Mouse (Mus musculus) activated CD4-positive, CD25-positive, alpha-beta regulatory T cell, adult 9 weeks (primary cell): ENCODE data around the gene Ice1. TPM values are rescaled to one million over a fixed set of nuclear protein-coding genes. Genes with fewer than 3 reads are reported as not detected.

Source experiments
- polyA plus RNA-seq: library from polyadenylated mRNA; unstranded; fragments of 100-300 nt; shearing (Covaris generic); gene quantifications from one replicate; pipeline ENCODE4 v1.2.1, GENCODE M21; 2017

The Ice1 gene
- 10.2 TPM for polyA plus RNA-seq

GRCm38 (mm10) chr13:70637282-70637661, at the start of gene Ice1:
Gene Ice1, minus strand, starts transcription at chr13:70637634.

Other genes starting within 250 kb of the Ice1 start
- not detected for gene Adamts16, start 204.2 kb upstream of the Ice1 start, polyA plus RNA-seq